Mouse (Mus musculus) ES-CJ7 (cell line): ENCODE measurements at regions not wholly inside any gene's neighbourhood (a gene's known extent, or its start where the extent isn't known, plus 50 kb on each side); places are given as distances from the start of the nearest gene placed in this dataset.

Experiments used
- DNase-seq: peaks from one replicate; pipeline ENCODE4 v3.0.0; 2011; ENCODE audit warnings: low read depth, low spot score

DNA sequence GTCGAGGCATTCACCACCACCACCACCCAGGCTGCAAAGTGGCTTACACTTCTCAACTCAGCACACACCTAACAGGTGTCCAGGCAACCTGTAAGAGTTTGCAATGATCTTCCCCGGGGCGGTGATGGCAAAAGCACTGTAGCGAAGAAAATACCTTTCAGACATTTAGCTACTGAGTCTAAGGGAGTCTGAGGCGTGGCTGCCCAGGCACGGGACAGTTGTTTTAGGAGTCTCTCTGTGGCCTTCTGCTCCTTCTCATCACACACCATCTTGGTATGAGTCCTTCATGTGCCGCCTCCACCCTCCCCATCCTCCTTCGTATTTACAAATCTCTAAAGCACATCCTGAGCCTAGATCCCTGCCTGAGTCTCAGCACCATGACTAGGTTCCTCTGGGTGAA lies 186.0 kb downstream of the Setd4 start:
- no peak for DNase-seq

DNA sequence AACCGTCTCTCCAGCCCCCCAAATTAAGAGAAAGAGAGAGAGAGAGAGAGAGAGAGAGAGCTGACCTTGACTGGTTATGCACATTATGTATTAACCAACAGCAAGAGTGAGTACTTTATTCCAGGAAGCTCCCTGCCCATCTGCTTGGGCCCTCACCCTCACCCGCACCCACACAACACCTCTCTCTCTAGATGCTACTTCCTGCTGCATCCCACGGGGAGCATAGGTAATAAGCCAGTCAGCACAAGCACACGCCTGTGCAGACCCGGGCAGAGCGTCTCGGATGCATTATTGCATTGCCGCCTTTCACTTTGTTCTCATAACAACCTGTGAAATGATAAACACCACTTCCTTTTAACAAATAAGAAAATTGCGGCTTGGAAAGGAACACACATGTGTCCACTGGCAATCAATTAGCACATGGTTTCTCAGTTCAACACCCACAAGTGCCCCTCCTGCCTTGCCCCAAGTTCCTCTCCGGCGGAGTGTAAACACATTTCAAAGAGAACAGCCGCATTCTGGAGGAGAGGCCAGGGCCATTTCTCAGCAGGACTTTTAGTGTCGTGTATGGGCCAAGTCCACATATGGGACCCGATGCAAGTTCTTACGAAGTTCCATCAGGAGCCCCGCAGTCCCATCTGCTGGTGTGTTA lies 211.7 kb downstream of the Setd4 start:
- no peak for DNase-seq

DNA sequence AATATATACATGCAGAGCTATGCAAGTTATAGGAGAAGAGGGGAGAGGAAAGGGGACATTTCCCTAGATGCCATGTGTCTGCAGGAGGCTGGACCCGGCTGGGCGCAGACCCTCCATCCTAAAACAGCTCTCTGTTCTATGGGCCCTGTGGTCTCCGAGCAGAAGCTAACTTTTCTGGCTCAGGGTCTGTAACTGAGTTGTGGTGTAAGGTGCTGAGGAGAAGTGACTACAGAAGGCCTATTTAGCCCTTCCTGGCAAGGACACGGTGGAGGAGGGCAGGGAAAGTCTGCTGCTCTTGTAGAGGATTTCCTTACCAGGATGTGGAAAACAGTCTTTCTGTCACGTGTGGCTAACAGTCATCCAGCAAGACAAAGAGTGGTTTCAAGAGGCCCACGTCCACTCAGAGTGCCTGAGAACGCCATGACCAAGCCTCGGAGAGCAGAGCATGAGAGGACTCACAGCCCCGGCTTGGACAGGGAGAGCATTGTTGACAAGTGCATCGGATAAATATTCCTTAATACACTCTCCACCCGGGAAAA lies 216.2 kb downstream of the Setd4 start:
- no peak for DNase-seq

DNA sequence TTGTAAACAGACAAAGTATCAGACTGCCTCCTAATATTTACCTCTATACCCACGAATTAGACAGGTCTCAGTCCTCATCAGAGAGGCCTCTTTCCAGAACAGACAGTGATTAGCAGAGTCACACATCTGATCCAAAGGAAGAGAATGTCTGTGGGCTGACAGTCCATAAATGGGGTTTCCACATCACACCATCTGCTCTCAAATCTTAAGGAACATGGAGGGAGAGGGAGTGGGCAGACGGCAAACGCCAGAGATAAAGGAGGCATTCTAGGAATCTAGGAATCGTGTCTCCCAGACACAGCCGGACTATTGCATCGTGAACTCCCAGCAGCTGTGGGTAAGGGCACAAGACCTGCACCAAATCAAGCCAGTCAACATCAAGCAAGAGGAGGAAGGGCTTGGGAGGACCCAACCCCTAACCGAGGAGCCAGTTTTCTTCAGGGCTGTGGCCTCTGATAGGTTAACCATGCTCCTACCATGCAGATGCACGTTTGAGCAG lies 219.8 kb downstream of the Setd4 start:
- no peak for DNase-seq

DNA sequence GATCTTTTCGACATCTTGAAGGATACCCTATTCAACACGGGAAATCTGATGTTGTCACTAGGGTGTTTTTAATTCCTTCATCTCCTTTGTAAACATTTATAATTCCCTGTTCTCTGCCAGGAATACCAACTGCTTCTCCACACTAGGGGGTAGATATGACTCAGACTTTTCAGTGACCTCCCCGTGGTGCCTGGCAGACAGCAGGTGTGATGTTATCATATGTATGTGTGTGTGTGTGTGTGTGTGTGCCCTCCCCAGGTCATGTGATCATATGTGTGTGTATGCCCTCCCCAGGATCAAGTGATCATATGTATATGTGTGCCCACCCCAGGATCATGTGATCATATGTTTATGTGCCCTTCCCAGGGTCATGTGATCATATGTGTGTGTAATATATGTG lies 220.9 kb downstream of the Setd4 start:
- no peak for DNase-seq

DNA sequence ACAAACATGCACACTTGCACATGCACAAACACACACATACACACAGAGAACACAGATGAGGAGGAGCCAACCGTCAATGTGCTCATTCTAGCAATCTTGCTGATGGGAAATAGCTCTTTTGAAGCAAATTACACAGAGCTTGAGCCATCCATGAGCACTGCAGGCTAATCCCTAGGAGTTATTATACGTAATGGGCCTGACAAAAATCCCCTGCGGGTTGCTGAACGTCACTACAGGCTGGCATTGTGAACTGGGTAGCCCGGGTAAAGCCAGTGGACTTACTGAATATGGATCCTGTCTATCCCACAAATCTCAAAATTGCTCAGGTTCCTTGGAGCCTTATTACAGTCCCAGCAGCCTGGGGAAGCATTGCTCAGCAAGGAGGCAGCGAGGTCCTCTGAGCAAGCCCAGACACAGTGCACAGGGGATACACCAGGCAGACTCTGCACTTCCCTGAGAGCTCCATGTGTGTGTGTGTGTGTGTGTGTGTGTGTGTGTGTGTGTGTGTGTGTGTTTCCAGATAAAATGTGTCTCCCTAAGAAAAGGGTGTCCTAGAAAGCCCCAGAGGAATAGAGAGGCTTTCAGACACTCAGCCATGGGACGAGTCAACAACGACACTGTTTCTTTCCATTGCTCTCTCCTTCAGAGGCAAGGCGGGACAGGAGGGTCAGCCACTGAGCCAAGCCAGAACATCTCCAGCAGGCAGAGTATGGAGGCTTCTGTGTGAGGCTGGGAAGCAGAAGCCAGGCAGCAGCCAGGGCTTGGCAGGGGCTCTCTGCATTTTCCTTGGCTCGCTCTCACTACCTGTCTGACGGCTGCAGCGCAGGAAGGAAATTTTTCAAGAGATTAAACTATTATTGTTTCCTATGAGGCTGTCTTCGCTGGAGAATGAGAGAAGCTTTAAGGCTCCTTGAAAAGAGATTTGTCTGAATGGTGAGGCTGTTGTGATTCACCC lies 222.9 kb downstream of the Setd4 start:
- DNase-seq: no peak

DNA sequence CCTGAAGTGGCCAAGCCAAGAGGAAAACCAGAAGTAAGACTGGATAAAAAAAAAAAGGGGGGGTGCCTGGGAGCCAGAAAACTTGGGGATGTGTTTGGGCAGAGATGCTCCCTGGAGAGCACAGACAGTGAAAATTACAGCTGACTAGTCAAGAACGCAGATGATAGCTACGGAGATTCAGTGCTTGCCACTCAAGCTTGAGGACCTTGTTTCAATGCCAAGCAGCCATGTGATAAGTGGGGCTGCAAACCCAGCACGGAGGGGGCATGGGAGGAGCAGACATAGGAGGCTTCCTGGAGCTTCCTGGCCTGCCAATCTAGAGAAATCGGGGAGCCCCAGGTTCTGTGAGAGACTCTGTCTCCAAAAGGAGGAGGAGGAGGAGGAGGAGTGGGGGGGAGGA lies 223.7 kb downstream of the Setd4 start:
- no peak for DNase-seq

DNA sequence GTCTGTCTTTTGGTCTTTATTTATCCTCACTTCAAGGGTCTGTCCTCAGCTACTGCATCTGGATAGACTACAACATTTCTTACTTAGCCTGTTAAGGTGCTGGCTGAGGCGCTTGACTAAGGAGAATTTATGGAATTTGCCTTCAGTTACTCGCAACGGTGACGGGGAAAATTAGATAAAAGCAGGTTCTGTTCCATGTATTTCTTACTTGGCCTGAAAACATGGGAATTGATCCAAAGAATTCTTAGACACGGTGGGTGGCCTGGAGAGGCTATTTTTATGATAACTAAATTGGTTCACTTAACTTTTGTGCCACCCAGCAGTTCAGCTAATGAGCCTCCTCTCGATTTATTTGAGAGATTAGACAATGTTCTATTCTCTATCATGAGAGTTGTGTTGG lies 224.3 kb downstream of the Setd4 start:
- no peak for DNase-seq

DNA sequence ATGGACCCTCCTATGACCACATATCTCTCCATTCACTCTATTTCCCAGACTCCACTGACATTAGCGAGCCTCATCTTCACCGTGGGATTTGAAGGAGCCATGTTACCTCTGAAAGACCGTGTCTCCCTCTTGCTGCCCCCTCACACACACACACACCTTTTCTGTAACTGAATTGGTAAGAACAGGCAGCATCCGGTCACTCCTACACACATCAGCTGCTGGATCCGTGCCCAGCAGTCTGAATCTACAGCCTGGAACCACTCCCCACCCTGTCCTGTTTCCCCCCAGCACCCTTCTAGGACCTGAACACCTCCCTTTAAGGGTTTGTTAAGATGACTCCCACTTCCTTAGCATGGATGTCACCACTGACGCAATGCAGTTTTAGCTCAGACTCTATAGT lies 229.2 kb downstream of the Setd4 start:
- DNase-seq: no peak

DNA sequence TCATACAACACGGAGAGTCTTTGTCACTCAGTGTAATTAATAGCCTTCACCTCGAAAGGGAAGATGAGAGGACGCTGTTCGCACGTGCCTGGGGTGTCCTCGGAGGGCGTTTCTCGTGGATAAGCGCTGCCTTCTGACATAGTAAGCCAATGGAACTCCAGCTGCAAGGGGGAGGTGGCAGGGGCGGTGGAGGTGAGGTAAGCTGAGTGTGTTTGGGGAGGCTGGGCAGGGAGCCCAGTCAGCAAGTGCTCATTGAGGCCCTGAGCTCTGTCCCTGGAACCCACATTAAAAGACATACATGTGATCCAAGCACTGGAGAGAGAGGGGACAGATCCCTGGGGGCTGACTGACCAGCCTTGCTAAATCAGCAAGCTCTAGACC lies 234.1 kb downstream of the Setd4 start:
- no peak for DNase-seq

DNA sequence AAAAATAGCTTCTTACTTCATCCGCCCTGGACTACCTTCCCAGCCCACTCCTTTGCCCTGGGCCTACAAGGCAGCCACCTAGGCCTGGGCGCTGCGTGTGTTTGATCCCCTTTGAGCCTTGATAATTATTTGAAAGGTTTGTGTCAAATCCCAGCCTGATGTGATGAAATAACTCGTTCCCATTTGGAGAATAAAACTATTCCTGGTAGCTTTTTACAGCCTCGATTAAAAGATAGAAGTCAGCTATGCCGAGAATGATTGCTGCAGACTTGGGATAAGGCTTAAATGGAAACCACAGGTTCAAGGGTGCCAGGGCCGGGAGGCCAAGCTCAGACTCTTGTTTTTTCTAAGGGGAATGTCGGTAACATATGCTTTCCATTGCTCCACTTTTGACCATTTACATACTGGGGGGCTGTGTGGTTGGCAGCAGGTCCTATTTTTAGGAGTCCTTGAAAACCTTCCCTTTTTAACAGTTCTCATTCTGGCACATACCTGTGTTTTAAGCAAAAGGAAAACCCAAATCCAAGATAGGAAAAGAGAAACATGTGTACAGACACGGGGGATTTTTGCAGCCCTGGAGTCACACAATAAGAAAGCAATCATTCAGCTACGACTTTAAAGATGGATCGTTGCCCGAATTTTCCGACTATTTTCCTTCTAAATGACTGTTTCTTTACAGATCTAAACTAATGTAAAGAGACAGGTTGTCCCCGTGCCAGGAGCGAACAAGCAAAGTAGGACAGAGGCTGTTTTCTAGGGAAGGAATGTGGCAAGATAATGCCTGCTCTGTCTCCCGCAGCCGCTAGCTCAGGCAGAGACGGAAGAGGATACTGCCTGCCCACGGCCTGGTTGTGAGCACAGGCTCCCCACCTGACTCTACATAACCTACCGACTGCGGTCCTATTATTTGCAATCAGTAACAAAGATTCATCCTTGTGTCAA lies 234.8 kb downstream of the Setd4 start:
- no peak for DNase-seq

DNA sequence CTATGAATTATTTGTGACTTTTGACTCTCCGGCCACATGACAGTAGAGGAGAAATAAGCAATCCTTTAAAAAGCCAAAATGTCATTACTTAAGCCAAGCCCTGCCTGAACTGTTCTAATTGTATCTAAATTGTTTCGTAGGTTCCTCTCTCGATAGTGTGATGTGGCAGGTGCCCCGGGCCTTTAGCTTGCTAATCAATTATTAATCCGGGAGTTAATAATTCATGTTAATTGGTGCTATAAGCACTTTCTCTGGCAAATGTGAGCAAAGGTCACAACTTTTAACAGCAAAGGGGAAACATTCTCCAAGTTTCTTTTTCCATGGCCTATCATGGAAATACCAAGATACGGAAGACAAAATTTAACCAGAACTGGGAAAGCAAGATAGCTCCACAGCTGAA lies 235.9 kb downstream of the Setd4 start:
- no peak for DNase-seq

DNA sequence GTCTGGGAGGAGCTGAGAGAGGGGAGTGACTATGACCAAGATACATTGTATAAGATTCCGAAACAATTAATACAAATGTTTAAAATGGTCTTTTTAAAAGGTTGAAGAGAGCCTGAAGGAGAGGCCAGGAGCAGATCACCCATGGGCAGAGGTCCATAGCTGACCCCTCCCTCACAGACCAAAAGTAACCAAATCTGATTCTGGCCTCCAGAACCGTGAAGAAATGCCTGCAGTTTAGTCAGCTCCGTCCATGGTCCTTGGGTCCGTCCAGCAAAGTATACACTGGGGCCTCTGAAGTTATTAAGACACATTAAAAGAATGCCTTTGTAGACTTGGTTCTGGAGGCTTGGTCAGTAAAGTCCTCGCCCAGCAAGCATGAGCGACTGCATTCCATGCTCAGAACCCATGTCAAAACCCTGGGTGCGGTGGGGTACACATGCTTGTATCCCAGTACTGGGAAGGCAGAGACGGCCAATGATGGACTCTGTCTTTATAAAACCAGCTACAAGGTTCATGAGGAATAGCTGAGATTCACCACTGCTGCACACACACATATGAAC lies 236.5 kb downstream of the Setd4 start:
- DNase-seq: no peak

DNA sequence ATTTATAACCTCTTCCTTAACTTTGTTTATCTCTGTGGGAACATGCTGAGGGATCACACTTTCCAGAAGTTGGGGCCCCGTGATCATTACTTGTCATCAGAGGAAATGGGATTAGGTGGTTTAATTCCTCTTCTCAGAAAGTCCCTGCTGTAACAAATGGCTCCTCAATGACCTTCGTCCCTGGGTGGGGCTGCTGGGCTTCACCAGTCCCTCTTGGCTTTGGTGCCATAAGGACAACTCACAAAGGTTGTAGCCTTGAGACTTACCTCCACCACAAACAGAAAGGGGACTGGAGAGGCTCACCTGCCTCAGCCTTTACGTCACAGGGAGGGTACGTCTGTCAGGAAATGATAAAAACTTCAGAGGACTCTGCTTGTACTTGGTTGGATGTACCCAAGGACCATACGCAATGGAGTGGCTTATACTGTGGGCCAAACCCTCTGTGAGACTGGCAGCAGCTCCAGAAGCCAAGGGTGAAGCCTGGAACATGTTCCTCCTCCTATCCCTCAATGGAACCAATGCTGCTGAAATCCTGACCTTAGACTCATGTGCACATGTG lies 237.4 kb downstream of the Setd4 start:
- DNase-seq: no peak

DNA sequence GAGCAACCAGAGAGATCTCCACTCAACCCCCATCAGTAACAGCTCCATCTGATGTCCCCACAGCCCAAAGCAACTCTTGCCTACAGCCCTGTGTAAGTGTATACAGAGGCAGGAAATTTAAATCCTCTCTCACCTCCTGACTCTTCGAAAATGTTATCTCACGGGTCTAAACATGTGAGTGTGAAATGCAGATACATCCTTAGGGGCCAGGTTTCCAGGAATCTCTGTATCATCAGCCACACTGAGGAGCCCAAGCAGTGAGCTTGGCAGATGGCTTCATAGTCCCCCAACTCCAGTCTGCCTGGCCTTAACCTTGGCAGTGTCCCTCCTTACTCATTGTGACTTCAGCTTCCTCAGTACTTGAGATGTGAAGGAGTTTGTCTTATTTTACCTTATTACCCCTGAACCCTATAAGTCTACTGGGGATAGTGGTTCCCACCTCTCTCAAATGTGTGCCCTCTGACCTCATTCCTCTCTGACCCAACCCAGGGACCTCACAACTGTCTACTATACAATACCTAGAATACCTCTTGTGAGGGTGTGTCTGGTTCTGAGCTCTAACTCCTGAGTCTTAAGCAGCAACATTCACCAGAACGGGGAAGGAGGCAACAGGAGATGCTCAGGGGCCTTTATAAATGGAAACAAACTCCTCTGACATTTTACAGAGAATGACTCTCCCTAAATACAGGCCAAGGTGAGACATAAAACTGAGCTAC lies 238.5 kb downstream of the Setd4 start:
- no peak for DNase-seq

DNA sequence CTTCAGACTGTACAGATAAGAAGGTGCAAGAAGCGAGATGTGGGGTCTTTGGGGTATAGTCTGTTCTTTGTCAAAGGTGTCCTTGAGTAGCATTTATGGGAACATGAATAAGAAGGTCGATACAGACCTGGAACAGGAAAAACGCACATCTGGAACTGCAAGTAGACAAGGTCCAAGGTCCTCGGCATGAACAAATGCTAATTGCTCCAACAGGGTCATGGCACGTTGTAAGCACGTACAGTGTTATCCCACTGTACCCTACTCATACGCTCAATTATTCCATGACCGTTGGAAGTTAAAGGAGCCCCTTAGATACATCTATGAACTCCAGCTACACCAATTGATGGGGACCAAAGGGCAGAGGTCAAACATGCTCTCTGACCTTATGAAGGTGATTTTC lies 244.1 kb downstream of the Setd4 start:
- no peak for DNase-seq

DNA sequence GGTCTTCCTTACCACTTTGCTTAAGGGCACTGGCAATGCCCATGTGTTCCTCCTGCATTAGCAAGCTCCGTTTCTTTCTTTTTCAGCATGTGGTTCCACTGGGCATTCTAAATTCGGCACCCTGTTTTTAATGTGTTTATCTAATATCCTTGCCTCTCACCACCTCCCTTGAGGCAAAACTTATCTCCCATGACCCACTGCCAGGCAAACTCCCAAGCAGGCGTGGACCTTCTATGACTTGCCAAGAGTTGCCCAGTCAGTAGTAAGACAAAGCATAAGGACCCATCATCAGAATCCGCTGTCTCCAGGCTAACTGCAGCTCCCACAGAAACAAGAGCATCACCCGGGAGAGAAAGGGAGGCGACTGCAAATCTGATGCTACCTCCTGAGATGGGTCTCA lies 245.2 kb downstream of the Setd4 start:
- no peak for DNase-seq

DNA sequence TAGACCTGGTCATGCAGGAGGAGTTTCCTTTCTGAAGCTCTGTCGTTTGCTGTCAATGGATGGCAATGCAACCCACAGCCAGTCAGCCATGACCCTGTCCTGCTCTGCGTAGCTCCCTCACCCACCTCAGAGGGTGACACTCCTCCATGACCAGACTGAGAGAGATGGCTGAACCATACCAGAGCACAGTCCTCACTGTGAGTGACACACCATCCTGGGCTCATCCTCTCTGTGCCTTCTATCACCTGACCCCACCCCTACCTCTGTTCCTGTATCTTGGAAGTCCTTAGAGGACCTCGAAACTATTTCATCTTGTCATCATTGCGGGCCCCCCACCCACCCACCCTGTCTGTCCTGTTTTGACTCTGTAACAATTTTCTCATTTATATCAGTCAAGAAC lies 245.7 kb downstream of the Setd4 start:
- DNase-seq: no peak

DNA sequence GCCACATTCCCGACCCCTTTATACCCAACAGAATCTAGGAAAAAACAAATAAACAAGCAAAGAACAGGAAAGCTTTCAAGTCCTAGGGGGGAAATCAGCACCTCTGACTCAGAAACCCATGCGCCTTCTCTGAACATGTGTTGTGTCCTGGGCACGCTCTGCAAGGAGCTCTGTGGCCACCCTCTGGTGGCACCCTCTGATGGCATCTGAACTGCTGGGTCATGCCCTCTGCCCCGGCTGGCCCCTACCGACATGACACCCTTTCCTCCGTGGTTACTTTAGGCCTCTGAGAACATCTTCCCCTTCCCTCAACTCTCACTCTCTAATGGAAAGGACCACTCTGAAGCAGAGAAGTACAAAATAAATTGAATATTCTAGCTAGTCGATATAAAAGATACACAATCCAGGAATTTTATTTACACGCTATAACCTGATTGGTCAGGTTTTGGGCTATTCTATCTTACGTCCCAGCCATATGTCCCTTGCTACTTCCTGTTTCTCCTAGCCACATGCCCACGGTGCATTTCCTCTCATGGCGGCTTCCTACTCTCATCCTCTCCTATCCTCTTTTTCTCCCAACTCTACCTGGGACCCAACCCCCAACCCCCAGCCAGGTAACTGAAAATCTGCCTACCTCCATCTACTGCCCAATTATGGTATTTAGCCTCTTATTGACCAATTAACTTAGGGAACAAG lies 248.5 kb downstream of the Setd4 start:
- DNase-seq: no peak

DNA sequence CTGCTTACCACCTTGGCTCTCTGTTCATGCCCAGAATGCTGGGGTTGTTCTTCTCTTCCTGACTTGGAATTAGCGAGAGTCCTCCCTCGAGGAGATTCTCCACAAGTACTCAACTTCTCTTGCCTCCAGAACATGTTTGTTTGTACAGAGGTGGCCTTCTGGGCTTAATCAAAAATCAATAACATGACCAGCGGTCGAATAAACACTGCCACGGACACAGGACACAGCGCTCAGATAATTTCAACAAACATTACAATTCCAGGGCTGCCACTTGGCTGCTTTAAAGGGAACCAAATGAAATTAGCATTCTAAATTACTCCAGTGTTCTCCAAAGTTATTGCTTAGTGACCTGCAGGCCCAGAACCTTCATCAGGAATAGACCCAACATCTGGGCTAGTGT lies 249.9 kb downstream of the Setd4 start:
- DNase-seq: no peak
